Mouse (Mus musculus) G1E (cell line): Measurements from ENCODE around the gene Map4.

ENCODE experiments used
- CTCF ChIP-seq: IDR thresholded peaks from 2 replicates; pipeline ENCODE4 v1.5.1; 2012; ENCODE audit warnings: low read depth, low read length, inconsistent platforms, mixed read lengths
- GATA1 ChIP-seq: IDR thresholded peaks from 2 replicates; pipeline ENCODE4 v1.6.1; 2012; ENCODE audit warnings: borderline replicate concordance, low read length, inconsistent platforms, mixed read lengths
- POLR2AphosphoS5 ChIP-seq: IDR thresholded peaks from 2 replicates; pipeline ENCODE4 v1.6.1; 2012; ENCODE audit warnings: low read depth, low read length, inconsistent platforms; ENCODE audit not compliant: insufficient replicate concordance
- TAL1 ChIP-seq: conservative IDR thresholded peaks from 2 replicates; pipeline ENCODE4 v1.6.1; 2012; ENCODE audit warnings: low read depth, low read length, inconsistent platforms, mixed read lengths

GRCm38 (mm10) chr9:109896253-109897150 lies 34.8 kb upstream of the Map4 start:
- TF ChIP-seq CTCF (no peak), GATA1 (no peak), TAL1 (no peak), POLR2AphosphoS5 (no peak)
